Mouse (Mus musculus): ENCODE results near the gene Iffo2. TPM values are rescaled to one million over a fixed set of nuclear protein-coding genes. Genes with fewer than 3 reads are reported as not detected.

Gene Iffo2
- polyA plus RNA-seq, 1 experiment: 7.7 TPM

DNA sequence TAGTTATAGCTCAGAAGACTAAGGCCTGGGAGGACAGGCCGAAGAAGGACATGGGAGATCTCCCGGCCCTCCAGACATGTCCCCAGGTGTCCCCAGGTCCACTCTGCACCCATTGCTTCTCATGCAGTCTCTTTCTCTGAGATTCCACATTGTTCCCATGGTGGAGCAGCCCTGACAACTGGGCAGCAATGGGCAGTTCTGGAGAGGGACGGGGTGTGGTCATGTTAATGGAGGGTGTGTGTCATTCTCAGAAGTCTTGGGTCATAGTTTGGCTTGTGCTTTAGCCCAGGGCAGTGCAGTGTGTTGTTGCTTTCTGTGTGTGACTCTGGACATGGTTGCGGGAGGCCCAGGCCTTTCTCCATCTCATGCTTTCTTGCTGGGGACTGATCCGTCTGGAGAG lies 76.4 kb downstream of the Iffo2 start:
- no peak for DNase-seq (ENCODE audit: low spot score)

DNA sequence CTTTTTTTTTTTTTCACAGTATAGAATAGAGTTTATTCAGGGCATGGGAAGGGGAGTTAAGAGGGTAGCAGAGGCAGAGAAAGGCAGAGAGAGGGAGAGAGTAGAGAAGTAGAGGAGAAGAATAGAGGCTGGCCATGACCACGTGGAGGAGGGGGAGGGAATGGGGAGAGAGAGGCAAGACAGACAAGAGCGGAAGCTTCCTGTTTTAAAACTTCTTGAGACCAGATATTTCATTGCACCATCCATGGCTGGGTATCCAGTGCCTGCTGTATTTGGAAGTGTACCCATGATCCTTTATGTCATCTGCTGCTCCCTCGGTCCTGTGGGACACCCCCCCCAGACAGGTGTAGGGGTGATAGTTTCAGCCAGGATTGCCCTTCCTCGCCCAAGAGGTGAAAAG lies 78.6 kb downstream of the Iffo2 start:
- no peak for DNase-seq (ENCODE audit: low spot score)

GRCm38 (mm10) chr4:139610954-139611353 lies 80.6 kb downstream of the Iffo2 start:
- no peak for DNase-seq (ENCODE audit: low spot score)

- peak; percentile 75 for DNase-seq (ENCODE audit: low spot score)
Measured at GRCm38 (mm10) chr4:139611542-139611953, 81.2 kb downstream of the Iffo2 start.

DNA sequence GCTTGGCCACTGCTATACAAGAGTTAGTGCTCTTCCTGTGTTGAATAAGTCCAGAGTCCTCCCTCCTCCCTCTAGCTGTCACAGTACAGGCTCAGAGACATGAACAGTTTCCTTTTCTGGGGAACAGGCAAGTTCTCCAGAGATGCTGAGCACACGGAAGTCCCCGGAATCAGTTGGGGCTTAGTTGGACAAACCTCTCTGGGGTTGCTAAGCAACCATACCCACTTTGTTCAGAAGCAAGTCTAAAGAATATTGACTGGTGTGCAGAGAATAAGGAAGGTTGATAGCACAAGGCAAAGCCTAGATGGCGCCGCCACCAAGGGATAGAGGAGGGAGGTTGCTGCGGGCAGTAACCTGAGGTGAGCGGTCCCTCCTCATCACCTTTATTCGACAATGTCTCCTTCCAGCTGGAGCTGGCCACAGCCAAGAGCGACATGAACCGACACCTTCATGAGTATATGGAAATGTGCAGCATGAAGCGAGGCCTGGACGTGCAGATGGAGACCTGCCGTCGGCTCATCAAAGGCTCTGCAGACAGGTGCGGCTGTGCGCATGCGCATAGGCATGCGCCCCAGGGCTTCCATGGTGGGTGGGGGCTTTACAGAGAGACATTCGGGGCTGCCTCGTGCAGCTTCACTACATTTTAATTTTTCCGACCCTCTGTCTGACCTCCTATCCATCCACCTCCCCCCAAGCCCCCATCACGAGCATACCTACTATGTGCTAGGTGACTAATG lies 84.3 kb downstream of the Iffo2 start:
- no peak for DNase-seq (ENCODE audit: low spot score)

DNA sequence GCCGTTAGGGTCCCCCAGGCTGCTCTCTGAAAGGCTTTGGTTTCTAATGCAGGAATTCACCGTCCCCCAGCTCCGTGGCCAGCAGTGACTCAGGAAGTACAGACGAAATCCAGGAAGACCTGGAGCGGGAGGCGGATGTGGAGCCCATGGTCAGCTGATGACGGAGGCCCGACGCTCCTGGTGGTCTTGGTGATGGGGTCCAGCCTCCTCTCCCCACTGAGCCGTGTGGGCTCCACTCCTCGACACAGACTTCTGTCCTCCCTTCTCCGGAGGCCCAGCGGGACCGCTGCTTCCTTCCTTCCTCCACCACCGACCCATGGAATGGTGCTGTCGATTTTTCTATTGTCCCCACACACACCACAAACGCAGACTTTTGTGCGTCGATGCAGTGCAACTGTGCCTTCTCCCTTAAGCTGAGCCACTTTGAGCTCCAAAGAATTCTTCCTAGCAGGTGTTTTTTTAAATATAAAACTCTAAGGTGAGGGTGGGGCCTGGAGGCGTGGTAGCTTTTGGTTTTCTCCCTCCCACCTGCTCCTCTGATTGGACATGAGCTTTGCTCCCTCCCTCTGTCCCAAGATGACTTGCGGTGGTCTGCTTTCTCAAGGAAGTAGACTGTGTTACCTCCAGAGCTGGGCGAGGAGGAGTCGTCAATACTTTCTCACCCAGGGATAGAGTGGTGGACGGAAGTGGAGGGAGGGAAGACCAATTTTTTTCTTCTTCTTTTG lies 86.1 kb downstream of the Iffo2 start:
- DNase-seq (ENCODE audit: low spot score): no peak

DNA sequence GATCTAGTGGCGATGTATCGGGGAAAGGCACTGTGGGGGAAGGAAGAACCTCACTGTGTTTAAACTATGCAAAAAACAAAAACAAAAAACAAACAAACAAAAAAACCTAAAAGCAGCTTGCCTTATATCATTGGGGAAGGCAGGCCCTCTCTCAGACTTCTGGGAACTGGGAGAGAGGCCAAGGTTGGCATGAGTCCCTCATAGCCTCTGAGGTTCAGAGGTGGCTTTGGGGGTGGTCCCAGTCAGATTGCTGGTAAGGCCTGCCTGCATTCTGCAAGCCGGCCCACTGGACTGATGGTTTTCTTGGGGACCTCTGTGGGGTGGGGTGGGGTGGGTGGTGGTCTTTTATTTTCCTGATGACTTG lies 86.6 kb downstream of the Iffo2 start:
- no peak for DNase-seq (ENCODE audit: low spot score)

GRCm38 (mm10) chr4:139619765-139620164 lies 89.4 kb downstream of the Iffo2 start:
- DNase-seq (ENCODE audit: low spot score): no peak

DNA sequence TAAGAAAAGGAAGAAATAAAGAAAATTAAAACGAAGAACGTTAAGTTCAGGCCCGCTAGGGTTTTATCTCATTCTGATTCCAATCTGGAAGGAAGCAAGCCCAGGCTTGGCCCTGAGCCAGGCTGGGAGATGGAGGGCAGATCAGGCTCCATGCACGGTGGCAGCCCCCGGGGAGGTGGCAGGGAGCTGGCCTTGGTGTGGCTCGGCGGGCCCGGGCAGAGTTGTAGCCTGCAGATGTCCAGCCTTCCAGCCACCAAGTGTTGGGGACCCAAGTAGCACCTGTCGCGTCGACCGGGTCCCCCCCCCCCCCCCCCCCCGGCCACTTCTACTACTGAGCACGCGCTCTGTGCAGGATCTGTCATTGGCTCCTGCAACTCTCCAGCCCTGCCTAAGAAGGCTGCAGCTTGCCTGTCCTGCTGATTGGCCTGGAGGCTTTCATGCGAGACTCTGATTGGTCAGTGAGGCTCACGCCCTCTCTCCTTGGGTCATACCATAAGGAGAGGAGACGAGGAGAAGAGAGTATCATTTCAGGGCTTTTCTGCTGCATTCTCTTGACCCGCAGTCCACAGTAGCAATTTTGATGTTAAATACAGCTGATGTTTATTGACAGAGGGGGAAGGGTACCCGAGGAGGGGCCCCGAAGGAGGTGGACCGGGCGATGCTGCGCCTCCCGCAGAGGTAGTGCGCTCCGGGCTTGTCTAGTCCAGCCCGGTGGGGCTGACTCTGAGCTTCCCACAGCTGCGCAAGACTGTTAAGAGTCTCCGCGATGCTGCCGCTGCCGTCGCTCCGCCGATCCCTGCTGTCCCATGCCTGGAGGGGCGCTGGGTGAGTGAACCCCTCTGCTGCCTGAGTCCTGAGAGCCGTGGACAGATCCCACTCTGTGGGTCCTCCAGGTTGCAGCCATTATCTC lies 92.3 kb downstream of the Iffo2 start, which contains the start of gene Aldh4a1:
Gene Aldh4a1, plus strand, starts transcription at position 494 of the 910 bp plus-strand sequence.
- DNase-seq (ENCODE audit: low spot score): peak; percentile 78

GRCm38 (mm10) chr4:139623434-139624115 lies 93.2 kb downstream of the Iffo2 start:
- no peak for DNase-seq (ENCODE audit: low spot score)

DNA sequence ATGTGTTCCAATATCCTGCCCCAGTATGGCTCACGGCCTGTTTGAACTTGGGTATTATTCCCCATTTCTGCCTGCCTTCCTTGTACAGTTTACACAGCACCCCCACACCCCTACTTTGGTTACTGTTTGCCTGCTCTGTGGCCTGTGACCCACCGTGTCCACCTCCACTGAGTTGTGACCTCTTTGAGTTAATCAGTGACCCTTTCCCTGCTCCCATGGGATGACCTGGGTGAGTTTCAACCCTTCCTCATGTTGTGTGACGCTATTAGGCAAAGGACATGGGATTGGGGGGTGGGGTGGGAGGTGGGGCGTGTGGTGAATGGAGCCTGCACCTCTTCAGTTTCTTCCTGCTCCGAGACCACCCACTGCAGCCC lies 93.8 kb downstream of the Iffo2 start:
- DNase-seq (ENCODE audit: low spot score): no peak

GRCm38 (mm10) chr4:139624706-139625105 lies 94.4 kb downstream of the Iffo2 start:
- no peak for DNase-seq (ENCODE audit: low spot score)

DNA sequence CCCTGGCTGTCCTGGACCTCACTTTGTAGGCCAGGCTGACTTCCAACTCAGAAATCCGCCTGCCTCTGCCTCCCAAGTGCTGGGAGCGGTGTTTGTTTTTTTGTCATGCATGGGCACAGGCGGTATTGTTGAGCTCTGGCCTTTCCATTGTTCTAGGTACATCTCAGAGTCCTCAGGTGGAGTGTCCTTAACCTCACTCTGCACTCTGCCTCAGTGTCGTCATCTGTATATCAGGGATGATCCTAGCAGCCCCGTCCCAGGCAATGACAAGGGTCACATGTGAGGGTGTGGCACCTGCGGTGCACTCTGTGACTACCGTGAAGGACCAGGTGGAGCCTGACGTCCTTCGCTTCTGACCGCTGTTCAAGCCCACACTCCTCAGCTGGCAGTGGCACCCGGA lies 97.0 kb downstream of the Iffo2 start:
- no peak for DNase-seq (ENCODE audit: low spot score)

DNA sequence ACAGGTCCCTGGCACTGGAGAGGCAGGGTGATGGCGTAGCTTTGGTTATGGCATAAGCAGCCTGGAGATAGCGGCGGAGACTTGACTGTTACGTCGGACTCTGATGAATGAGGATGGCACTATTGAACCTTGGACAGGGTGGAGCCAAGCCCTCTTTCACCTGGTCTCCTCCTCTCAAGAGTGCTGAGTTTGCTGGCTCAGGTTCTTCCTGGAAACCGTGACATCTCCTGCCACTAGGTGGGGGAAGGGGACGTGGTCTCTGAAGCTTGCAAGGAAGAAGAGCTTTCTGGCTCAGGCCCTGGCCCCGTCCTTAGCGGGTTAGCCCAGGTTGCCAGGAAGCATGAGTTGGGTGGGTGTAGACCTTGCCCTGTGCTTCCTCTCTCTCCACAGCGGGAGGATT lies 99.8 kb downstream of the Iffo2 start:
- DNase-seq (ENCODE audit: low spot score): no peak

DNA sequence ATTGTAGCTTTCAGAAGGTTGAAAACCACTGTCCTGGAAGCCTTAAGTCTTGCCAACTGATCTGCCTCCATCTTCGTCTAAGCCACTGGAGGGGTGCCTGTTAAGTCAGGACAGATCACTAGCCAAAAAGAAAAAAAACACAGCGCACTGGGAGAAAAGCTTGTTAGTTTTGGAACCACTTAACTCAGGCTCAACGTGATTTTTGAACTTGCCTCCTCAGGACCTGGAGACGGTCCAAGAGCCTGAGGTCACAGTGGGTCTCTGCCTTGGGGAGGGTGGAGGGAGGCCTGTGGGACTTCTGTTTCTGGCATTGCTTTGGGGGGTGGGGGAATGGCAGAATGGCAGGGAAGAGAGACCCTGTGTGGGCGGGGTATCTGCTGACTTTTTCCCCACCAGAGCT lies 100.8 kb downstream of the Iffo2 start:
- DNase-seq (ENCODE audit: low spot score): no peak

DNA sequence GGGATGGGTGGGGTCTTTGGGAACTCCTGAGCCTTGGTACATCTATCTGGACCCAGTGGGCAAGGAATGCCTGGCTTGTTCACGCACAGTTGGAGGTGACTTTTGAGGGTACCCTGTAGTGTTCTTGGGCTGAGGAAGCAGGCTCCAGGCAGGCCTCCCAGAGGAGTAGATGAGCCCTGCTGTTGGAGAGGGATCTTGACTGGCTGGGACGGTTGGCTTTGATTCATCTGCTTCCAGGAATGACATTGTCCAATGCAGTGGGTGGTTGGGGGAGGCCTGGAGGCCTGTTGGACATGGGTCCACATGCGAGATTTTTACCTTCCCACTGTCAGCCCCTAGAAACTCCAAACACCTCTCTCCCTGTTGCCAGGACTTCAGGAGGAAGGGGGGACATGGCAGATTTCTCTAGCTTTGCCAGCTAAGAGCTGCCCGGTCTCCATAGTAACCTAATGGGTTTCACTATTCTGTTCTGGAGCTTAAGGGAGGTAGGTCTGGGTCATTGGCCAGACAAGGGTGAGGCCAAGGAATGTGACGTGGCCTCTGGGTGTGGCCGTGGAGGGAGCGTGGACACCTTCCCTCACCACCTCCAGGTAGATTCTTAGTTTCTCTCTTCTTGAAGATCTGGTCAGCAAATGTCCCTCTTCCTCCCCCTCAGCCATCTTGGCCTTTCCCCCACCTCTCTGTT lies 101.4 kb downstream of the Iffo2 start:
- no peak for DNase-seq (ENCODE audit: low spot score)

GRCm38 (mm10) chr4:139632254-139632580 lies 101.9 kb downstream of the Iffo2 start:
- DNase-seq (ENCODE audit: low spot score): no peak

- no peak for DNase-seq (ENCODE audit: low spot score)
Measured at GRCm38 (mm10) chr4:139636373-139636772, 106.0 kb downstream of the Iffo2 start.

DNA sequence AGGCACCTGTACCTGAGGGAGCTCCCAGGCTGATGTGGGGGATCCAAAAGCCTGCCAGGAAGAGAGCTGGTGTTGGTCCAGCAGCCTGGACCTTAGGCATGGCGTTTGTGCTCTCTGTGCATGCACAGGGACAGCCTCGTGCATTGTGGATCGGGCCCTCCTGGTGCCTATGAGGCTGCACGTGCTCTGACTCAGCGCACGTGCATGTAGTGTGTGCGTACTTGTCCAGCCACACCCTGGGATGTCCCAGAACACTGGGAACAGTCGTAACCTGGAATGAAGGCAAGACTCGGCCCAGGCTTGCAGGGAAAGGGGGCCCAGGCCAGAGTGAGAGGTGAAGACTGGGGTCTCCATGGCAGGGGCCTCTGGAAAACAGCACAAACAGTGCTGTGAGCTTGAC lies 107.5 kb downstream of the Iffo2 start:
- no peak for DNase-seq (ENCODE audit: low spot score)

DNA sequence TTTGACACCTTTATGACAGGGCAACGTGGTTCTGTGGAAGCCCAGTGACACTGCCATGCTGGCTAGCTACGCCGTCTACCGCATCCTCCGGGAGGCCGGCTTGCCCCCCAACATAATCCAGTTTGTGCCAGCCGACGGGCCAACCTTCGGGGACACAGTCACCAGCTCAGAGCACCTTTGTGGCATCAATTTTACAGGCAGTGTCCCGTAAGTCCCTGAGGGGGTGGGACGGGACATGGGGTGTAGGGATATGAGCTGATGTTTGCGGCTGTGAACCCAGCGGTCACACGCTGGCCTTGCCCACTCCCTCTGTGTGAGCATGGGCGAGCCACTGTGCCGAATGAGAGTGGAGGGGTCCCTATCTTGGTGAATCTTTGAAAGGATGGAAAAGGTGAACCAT lies 108.0 kb downstream of the Iffo2 start:
- no peak for DNase-seq (ENCODE audit: low spot score)

GRCm38 (mm10) chr4:139639801-139640200 lies 109.5 kb downstream of the Iffo2 start:
- no peak for DNase-seq (ENCODE audit: low spot score)
